Mouse (Mus musculus) adrenal gland, postnatal 0 days (tissue): ENCODE data around the gene Sdad1. TPM values are rescaled to one million over a fixed set of nuclear protein-coding genes. Genes with fewer than 3 reads are reported as not detected.

Source experiments
- polyA plus RNA-seq: library from polyadenylated mRNA; unstranded; fragments of >200 nt; fragmentation: Nextera tagmentation; extraction: Ambion mirVana; gene quantifications from 2 replicates; pipeline ENCODE4 v1.2.1, GENCODE M21; 2015

Sdad1 gene
- 15.0 and 25.5 TPM in 2 replicates for polyA plus RNA-seq

GRCm38 (mm10) chr5:92309681-92310511 is at the start of gene Sdad1:
Gene Sdad1, minus strand, starts transcription at chr5:92310479.

GRCm38 (mm10) chr5:92348794-92349413 is 38.6 kb upstream of the Sdad1 start, which contains the start of gene Cxcl10:
Gene Cxcl10, minus strand, starts transcription at chr5:92348889.

GRCm38 (mm10) chr5:92331635-92332338 is 21.5 kb upstream of the Sdad1 start, which contains the start of gene Art3:
Gene Art3, plus strand, starts transcription at chr5:92331827.

GRCm38 (mm10) chr5:92327929-92328328 is 17.6 kb upstream of the Sdad1 start, which contains the start of gene Cxcl9:
Gene Cxcl9, minus strand, starts transcription at chr5:92328079.

GRCm38 (mm10) chr5:92277437-92278394 is 32.6 kb downstream of the Sdad1 start, which contains the start of gene Naaa:
Gene Naaa, minus strand, starts transcription at chr5:92278170.

GRCm38 (mm10) chr5:92256218-92256617 is 54.1 kb downstream of the Sdad1 start, which contains the start of gene Ppef2:
Gene Ppef2, minus strand, starts transcription at chr5:92256278.

Other genes with a start within 250 kb of the Sdad1 start
- 109 and 148 TPM in 2 replicates for gene G3bp2, start 226.8 kb downstream of the Sdad1 start, polyA plus RNA-seq
- gene Uso1, start 172.5 kb downstream of the Sdad1 start, polyA plus RNA-seq: 24.2 and 35.8 TPM in 2 replicates
- gene U90926, start 95.1 kb downstream of the Sdad1 start, polyA plus RNA-seq: 2.1 and 3.9 TPM in 2 replicates
- gene Ppef2, start 54.2 kb downstream of the Sdad1 start, polyA plus RNA-seq: 0.22 and 0.72 TPM in 2 replicates
- gene Naaa, start 32.3 kb downstream of the Sdad1 start, polyA plus RNA-seq: 13.4 and 14.1 TPM in 2 replicates
- gene Cxcl9, start 17.6 kb upstream of the Sdad1 start, polyA plus RNA-seq: 0.18 and 0.41 TPM in 2 replicates
- gene Art3, start 21.3 kb upstream of the Sdad1 start, polyA plus RNA-seq: 15.8 and 21.7 TPM in 2 replicates
- 2.0 and 3.3 TPM in 2 replicates for gene Cxcl10, start 38.4 kb upstream of the Sdad1 start, polyA plus RNA-seq
- gene Nup54, start 124.7 kb upstream of the Sdad1 start, polyA plus RNA-seq: 15.4 and 22.5 TPM in 2 replicates
- gene Scarb2, start 196.4 kb upstream of the Sdad1 start, polyA plus RNA-seq: 14.9 and 16.3 TPM in 2 replicates
- gene Fam47e, start 244.6 kb upstream of the Sdad1 start, polyA plus RNA-seq: 0.35 TPM in 1 of 2 replicates, not detected in the other